Mouse (Mus musculus): ENCODE data around the gene Fam20a.

Fam20a gene

GRCm38 (mm10) chr11:109715311-109715781 is 6.7 kb downstream of the Fam20a start:
- no peak for DNase-seq (ENCODE audit: low spot score)

- DNase-seq (ENCODE audit: low spot score), result no peak
These were observed 7.5 kb downstream of the Fam20a start for GRCm38 (mm10) chr11:109714341-109715247.

GRCm38 (mm10) chr11:109709501-109709900 is 12.6 kb downstream of the Fam20a start:
- DNase-seq (ENCODE audit: low spot score), result no peak

GRCm38 (mm10) chr11:109708786-109709185 is 13.3 kb downstream of the Fam20a start:
- no peak for DNase-seq (ENCODE audit: low spot score)

- no peak for DNase-seq (ENCODE audit: low spot score)
These were observed 14.6 kb downstream of the Fam20a start for GRCm38 (mm10) chr11:109707442-109707841.

GRCm38 (mm10) chr11:109706586-109706985 is 15.5 kb downstream of the Fam20a start:
- DNase-seq (ENCODE audit: low spot score), result no peak

- no peak for DNase-seq (ENCODE audit: low spot score)
These were observed 16.0 kb downstream of the Fam20a start for GRCm38 (mm10) chr11:109706055-109706412.

GRCm38 (mm10) chr11:109705336-109706054 is 16.6 kb downstream of the Fam20a start:
- DNase-seq (ENCODE audit: low spot score), result no peak

GRCm38 (mm10) chr11:109704311-109705205 is 17.5 kb downstream of the Fam20a start:
- DNase-seq (ENCODE audit: low spot score), result no peak

- no peak for DNase-seq (ENCODE audit: low spot score)
These were observed 18.2 kb downstream of the Fam20a start for GRCm38 (mm10) chr11:109703845-109704244.

- DNase-seq (ENCODE audit: low spot score), result no peak
These were observed 19.9 kb downstream of the Fam20a start for GRCm38 (mm10) chr11:109702031-109702815.

- DNase-seq (ENCODE audit: low spot score), result no peak
These were observed 21.3 kb downstream of the Fam20a start for GRCm38 (mm10) chr11:109700761-109701160.

GRCm38 (mm10) chr11:109699784-109700183 is 22.3 kb downstream of the Fam20a start:
- no peak for DNase-seq (ENCODE audit: low spot score)

GRCm38 (mm10) chr11:109698740-109699139 is 23.3 kb downstream of the Fam20a start:
- no peak for DNase-seq (ENCODE audit: low spot score)

- DNase-seq (ENCODE audit: low spot score), result no peak
These were observed 24.9 kb downstream of the Fam20a start for GRCm38 (mm10) chr11:109697089-109697643.

- no peak for DNase-seq (ENCODE audit: low spot score)
These were observed 25.6 kb downstream of the Fam20a start for GRCm38 (mm10) chr11:109696519-109696918.

GRCm38 (mm10) chr11:109692737-109693136 is 29.3 kb downstream of the Fam20a start:
- no peak for DNase-seq (ENCODE audit: low spot score)

- no peak for DNase-seq (ENCODE audit: low spot score)
These were observed 32.5 kb downstream of the Fam20a start for GRCm38 (mm10) chr11:109689539-109689938.

GRCm38 (mm10) chr11:109682221-109682620 is 39.9 kb downstream of the Fam20a start:
- DNase-seq (ENCODE audit: low spot score), result no peak

GRCm38 (mm10) chr11:109681556-109681955 is 40.5 kb downstream of the Fam20a start:
- no peak for DNase-seq (ENCODE audit: low spot score)

- no peak for DNase-seq (ENCODE audit: low spot score)
These were observed 41.1 kb downstream of the Fam20a start for GRCm38 (mm10) chr11:109680934-109681333.
